Mouse (Mus musculus) embryonic facial prominence, embryonic 11.5 days (tissue): ENCODE data around the gene B4gat1. TPM values are rescaled to one million over a fixed set of nuclear protein-coding genes. Genes with fewer than 3 reads are reported as not detected.

Experiments
- ATAC-seq: fragments of 200-750 bp; cut with Nextera tagmentation; replicated peaks from 2 replicates; pipeline ENCODE4 v1.8.0; 2017; ENCODE audit warnings: low read depth; ENCODE audit not compliant: insufficient number of reproducible peaks, low FRiP score, low TSS enrichment
- DNase-seq: peaks from one replicate; pipeline ENCODE4 v3.0.0-alpha.2; 2015; ENCODE audit warnings: low spot score
- H3K27ac ChIP-seq: fragments of 300-500 bp; sonication (generic); replicated peaks from 2 replicates; pipeline ENCODE4 v1.5.1; 2014; ENCODE audit warnings: mild to moderate bottlenecking, low read depth, low read length, control low read depth
- H3K27me3 ChIP-seq: fragments of 300-500 bp; sonication (generic); 2 replicates; pipeline ENCODE4 v1.6.1; 2014; ENCODE audit warnings: mild to moderate bottlenecking, low read length, moderate library complexity, mixed read lengths; ENCODE audit not compliant: control insufficient read depth, insufficient read depth
- H3K36me3 ChIP-seq: fragments of 300-500 bp; sonication (generic); replicated peaks from 2 replicates; pipeline ENCODE4 v1.6.1; 2014; ENCODE audit warnings: low read depth, mild to moderate bottlenecking, low read length, moderate library complexity, mixed read lengths; ENCODE audit not compliant: control insufficient read depth, insufficient read depth
- H3K4me1 ChIP-seq: fragments of 300-500 bp; sonication (generic); 2 replicates; pipeline ENCODE4 v1.6.1; 2014; ENCODE audit warnings: low read length, mixed read lengths; ENCODE audit not compliant: control insufficient read depth, insufficient read depth
- H3K4me2 ChIP-seq: fragments of 300-500 bp; sonication (generic); 2 replicates; pipeline ENCODE4 v1.6.1; 2014; ENCODE audit warnings: low read depth, mild to moderate bottlenecking, control low read depth, low read length, moderate library complexity
- H3K4me3 ChIP-seq: fragments of 300-500 bp; sonication (generic); 2 replicates; pipeline ENCODE4 v1.5.1; 2014; ENCODE audit warnings: low read depth, low read length, control low read depth
- H3K9ac ChIP-seq: fragments of 300-500 bp; sonication (generic); replicated peaks from 2 replicates; pipeline ENCODE4 v1.6.1; 2014; ENCODE audit warnings: mild to moderate bottlenecking, control low read depth, low read length
- H3K9me3 ChIP-seq: fragments of 300-500 bp; sonication (generic); replicated peaks from 2 replicates; pipeline ENCODE4 v1.6.1; 2016; ENCODE audit warnings: mild to moderate bottlenecking, low read length, inconsistent platforms, mixed read lengths; ENCODE audit not compliant: control insufficient read depth
- WGBS: fragments of 180-500 bp; shearing (Covaris S2); extraction: QIAGEN DNeasy Blood & Tissue Kit; methylation state at CpG from one replicate; pipeline ENCODE4 v1.1.7; 2014; 5-methylcytosine and 5-hydroxymethylcytosine counted together
- polyA plus RNA-seq: library from polyadenylated mRNA; unstranded; fragments of >200 nt; fragmentation: Nextera tagmentation; extraction: Ambion mirVana; gene quantifications from 2 replicates; pipeline ENCODE4 v1.2.1, GENCODE M21; 2014

B4gat1 gene
- polyA plus RNA-seq, 1 experiment from 2014 or later: 38.5 TPM

DNA sequence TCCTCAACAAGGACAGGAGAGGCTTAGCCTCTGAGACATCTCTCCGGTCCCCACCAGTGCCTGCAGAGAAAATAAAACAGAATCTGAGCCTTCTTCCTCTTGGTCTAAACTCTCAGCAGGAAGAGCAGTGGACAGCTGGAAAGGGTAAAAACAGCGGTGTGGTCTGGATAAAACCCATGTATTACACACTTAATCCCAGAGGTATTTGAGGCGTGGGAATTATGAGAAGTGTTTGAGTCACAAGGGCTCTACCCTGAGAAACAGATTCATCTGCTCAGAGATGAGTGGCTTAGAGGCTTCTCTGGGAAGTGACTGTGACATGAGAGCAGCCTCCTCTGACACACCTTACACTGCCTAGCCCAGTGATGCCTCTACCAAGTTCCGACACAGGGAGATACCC, 21.0 kb upstream of the B4gat1 start:
- Histone ChIP-seq H3K27ac (no peak overlapping the region), H3K4me3 (no peak overlapping the region), H3K9ac (no peak overlapping the region), H3K36me3 (no peaks in the 10 kb centered on the region), H3K4me2 (no peak overlapping the region), H3K27me3 (no peaks in the 10 kb centered on the region), H3K4me1 (no peaks in the 10 kb centered on the region), H3K9me3 (no peaks in the 10 kb centered on the region)
- WGBS: 82% methylated on average over 4 of the region's 4 CpGs
- no peak for ATAC-seq
- DNase-seq: no peak

DNA sequence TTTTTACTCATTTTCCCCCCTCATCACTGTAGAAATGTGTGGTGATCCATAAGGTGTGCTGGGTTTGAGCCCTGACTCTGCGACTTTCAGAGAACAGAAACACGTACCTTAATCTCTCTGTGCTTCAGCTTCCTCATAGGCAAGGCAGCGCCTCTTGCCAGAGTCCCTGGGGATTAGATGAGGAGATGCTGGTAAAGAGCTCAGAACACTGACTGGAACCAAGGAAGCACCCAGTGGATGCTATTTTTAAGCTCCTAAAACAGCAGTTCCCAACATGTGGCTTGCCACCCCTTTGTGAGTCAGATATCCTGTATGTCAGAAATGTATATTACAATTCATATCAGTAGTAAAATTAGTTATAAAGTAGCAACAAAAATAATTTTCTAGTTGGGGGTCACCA, 20.4 kb upstream of the B4gat1 start:
- H3K9ac ChIP-seq: no peak overlapping the region
- no peak overlapping the region for H3K4me3 ChIP-seq
- no peaks in the 10 kb centered on the region for H3K27me3 ChIP-seq
- no peak for ATAC-seq
- WGBS: 77% methylated on average over 3 of the region's 3 CpGs
- no peaks in the 10 kb centered on the region for H3K9me3 ChIP-seq
- no peak overlapping the region for H3K27ac ChIP-seq
- no peak for DNase-seq
- no peaks in the 10 kb centered on the region for H3K4me1 ChIP-seq
- H3K4me2 ChIP-seq: no peak overlapping the region
- no peaks in the 10 kb centered on the region for H3K36me3 ChIP-seq

DNA sequence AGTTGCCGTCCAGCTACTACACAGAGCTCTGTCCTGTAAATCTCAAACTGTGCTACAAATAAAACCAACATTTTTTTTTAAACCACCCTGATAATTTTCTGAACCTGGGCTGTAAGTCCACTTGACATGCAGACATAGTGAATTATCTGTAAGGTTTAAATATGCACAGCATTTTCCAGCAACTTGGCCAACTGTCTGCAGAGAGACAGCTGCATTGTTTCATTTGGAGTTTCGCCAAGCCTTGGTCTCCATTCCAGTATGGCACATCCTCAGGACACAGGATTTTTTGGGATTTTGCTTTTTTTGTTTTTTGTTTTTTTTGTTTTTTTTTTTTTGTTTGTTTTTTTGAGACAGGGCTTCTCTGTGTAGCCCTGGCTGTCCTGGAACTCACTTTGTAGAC, 17.2 kb upstream of the B4gat1 start:
- H3K4me3 ChIP-seq: no peak overlapping the region
- H3K27ac ChIP-seq: no peak overlapping the region
- H3K9me3 ChIP-seq: no peaks in the 10 kb centered on the region
- DNase-seq (no peak), ATAC-seq (no peak)
- H3K36me3 ChIP-seq: no peaks in the 10 kb centered on the region
- H3K27me3 ChIP-seq: no peaks in the 10 kb centered on the region
- H3K4me2 ChIP-seq: no peak overlapping the region
- no peak overlapping the region for H3K9ac ChIP-seq
- WGBS: 92% methylated on average over 2 of the region's 2 CpGs
- H3K4me1 ChIP-seq: no peaks in the 10 kb centered on the region

DNA sequence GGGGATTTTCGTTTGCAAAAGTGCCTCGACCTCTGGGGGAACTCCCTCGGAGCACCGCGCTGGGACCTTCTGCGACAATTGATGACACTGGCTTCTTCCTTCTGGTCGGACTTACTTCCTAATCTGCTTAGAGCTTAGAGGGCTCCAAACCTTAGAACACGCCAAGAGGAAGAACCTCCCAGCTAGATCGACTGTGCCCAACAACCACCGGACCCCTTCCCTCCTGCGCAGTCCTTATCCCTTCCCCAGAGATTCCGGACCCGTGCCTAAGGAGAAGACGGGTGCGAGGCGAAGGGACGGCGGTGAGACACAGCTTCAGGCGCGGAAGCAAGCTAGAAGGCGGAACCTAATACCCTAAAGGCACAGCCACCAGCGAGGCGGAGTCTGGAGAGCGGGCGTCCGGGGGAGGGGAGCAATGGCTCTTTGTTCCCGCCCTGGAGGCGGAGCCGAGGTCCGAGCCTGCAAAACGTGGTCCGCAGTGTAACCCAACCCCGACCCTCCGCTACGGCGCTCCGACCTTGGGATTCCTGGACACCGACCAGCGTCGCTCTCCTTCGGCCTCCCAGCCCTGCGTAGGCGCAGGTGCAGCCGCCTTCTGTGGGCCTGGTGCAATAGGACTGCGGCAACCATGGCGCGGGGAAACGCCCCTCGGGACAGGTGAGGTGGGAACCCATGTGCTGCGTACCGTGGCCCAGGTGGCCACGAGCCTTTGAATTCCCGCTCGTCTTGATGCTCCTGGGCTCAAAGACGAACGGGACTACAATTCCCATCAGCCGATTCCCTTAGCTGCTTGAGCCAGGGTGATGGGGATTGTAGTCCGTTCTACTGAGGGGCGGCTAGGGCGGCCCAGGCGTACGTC, 14.8 kb upstream of the B4gat1 start, which contains the start of gene Slc29a2:
Slc29a2 (plus strand) TSS at position 240 of the 859 bp plus-strand sequence.
- Histone ChIP-seq H3K4me1 (no peaks in the 10 kb centered on the region), H3K9ac (peak within 1 kb of the TSS; percentile 59), H3K27me3 (no peaks in the 10 kb centered on the region), H3K27ac (peak within 1 kb of the TSS; percentile 47), H3K4me2 (peak within 1 kb of the TSS; percentile 81), H3K9me3 (no peaks in the 10 kb centered on the region), H3K36me3 (no peaks in the 10 kb centered on the region), H3K4me3 (peak within 1 kb of the TSS; percentile 64)
- under 1% methylated on average over 62 of the region's 62 CpGs for WGBS
- DNase-seq (peak; percentile 97), ATAC-seq (peak; percentile 93)

DNA sequence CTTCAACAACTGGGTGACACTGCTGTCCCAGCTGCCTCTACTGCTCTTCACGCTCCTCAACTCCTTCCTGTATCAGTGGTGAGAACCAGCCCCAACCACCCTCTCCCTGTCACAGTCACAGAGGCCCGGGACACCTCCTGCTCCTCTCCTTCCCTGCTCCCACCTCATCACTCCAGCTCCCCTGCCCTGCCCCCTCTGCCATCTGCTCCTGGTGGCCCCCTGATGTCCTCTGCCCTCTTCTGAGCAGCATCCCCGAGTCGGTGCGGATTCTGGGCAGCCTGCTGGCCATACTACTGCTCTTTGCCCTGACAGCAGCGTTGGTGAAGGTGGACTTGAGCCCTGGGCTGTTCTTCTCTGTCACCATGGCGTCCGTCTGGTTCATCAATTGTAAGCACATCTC, 12.5 kb upstream of the B4gat1 start:
- DNase-seq (no peak), ATAC-seq (no peak)
- Histone ChIP-seq H3K4me3 (no peak overlapping the region), H3K27me3 (no peaks in the 10 kb centered on the region), H3K4me1 (no peaks in the 10 kb centered on the region), H3K9me3 (no peaks in the 10 kb centered on the region), H3K36me3 (no peaks in the 10 kb centered on the region), H3K27ac (no peak overlapping the region), H3K4me2 (no peak overlapping the region), H3K9ac (no peak overlapping the region)
- 86% methylated on average over 8 of the region's 8 CpGs for WGBS

DNA sequence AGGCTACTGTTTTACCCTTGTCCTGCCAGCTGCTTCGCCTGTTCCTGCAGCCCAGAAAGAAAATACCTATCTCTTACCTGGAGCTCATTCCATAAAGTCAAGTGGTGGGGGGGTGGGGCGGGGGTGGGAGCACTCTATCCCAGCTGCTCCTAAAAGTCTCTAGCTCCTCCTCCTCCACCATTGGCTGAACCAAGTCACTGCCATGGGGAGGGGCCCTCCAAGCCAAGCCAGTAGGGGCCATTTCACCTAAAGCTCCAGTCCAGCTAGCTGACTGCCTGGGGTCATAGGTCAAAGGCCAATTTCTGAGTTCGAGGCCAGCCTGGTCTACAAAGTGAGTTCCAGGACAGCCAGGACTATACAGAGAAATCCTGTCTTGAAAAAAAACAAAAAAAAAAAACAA, 5.9 kb upstream of the B4gat1 start:
- Histone ChIP-seq H3K4me3 (no peak overlapping the region), H3K4me1 (no peaks in the 10 kb centered on the region), H3K36me3 (no peaks in the 10 kb centered on the region), H3K27ac (no peak overlapping the region), H3K9ac (no peak overlapping the region), H3K27me3 (no peaks in the 10 kb centered on the region), H3K9me3 (no peaks in the 10 kb centered on the region), H3K4me2 (no peak overlapping the region)
- no peak for ATAC-seq
- no peak for DNase-seq
- 83% methylated on average over 3 of the region's 3 CpGs for WGBS

DNA sequence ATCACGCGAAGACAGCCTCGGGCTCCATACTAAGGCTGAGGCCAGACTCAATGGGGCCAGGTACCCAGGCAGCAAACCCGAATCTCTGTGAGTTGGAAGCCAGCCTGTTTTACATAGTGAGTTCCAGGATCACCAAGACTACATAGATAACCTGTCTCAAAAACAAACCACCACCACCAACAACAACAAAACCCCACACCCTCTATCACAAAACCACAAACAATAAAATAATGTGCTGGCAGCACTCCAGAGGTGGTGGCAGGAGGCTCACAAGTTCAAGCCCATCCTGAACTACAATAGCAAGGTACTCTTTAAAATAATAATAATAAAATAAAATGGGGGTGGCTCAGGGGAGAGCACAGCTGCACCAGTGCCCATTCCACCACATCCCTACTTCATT, 2.0 kb upstream of the B4gat1 start:
- WGBS: 79% methylated on average over 4 of the region's 4 CpGs
- no peaks in the 10 kb centered on the region for H3K27me3 ChIP-seq
- H3K4me3 ChIP-seq: no peak overlapping the region
- ATAC-seq (no peak), DNase-seq (no peak)
- H3K27ac ChIP-seq: no peak overlapping the region
- no peak overlapping the region for H3K9ac ChIP-seq
- H3K4me1 ChIP-seq: peaks cover 6% of the 10 kb centered on the region
- no peak overlapping the region for H3K4me2 ChIP-seq
- no peaks in the 10 kb centered on the region for H3K9me3 ChIP-seq
- no peaks in the 10 kb centered on the region for H3K36me3 ChIP-seq

DNA sequence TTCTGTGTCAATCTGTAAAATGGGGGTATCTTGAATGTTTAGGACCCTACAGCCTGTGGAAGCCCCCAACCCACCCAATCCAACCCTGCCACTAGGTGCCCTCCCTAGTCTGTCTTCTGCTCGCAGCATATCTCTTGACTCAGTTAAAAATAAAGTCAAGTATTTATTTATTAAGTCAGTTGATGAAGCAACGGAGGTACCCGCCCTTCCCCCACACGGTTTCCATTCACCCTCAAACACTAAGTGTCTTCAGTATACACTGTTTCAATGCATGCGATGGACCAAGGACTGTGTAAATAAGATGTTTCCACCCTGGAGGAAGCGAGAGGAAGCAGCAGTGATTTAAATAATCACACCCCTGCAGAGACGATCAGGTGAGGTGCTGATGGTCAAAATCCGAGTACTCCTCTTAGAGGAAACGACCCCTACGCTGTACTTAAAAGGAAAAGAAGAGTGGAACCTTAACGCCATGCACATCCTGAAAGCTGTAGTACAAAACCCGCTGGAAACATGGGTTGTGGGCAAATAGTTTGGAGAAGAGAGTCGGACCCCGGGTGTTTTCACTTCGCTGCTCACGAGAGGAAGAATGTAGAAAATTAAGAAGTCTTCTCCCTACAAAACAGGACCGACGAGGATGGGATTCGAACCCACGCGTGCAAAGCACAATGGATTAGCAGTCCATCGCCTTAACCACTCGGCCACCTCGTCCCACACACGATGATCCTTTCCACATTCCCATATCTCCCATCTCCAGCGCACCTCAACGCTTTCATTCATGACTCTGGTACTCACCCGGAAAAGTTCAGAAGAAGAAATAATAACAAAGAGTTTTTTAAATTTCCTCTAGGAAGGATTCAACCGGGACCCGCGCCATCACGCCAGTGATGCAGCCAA, 701 bp upstream of the B4gat1 start:
- Histone ChIP-seq H3K4me2 (peak overlapping the region; percentile 98), H3K27me3 (no peaks in the 10 kb centered on the region), H3K36me3 (no peaks in the 10 kb centered on the region), H3K27ac (peak overlapping the region; percentile 76), H3K9me3 (no peaks in the 10 kb centered on the region), H3K9ac (peak overlapping the region; percentile 83), H3K4me3 (peak overlapping the region; percentile 72), H3K4me1 (peaks cover 6% of the 10 kb centered on the region)
- ATAC-seq: peak; percentile 33; the same call in 1 of the 2 replicates
- DNase-seq: peak; percentile 90
- WGBS: 6% methylated on average over 32 of the region's 32 CpGs
